In genomic region chr8:83771791-83772190, GRCm38 (mm10) we compare ENCODE assay signal across 19 mouse cellular contexts. TPM values are rescaled to one million over a fixed set of nuclear protein-coding genes. Genes with fewer than 3 reads are reported as not detected.
A peak's percentile ranks its signal among the peaks of the same experiment; 100 is the strongest.
DNase-seq lines count a peak whose midpoint lies in the region; TF ChIP-seq lines count a peak whose summit lies in the region.
"Had no signal": no experiment of that assay in that cellular context is flagged by ENCODE, and none has a peak within 500 bp of the region (broad histone marks: within the 10 kb centered on the region; RNA-seq: fewer than 3 reads in every experiment).

No protein-coding gene starts in this region.

- H3K4me3 ChIP-seq in spleen, adult 2 months (ENCODE audit: extremely low read depth, insufficient read depth, insufficient read length), result no peak overlapping the region
- no peak overlapping the region for H3K4me3 ChIP-seq in MEL (ENCODE audit: control insufficient read depth in 1 of 2, insufficient read depth in 1 of 2, low read depth in 2 of 2, low read length in 2 of 2)

- no peaks in the 10 kb centered on the region; the same call in 1 of the 2 replicates for H3K79me2 ChIP-seq in MEL (ENCODE audit: control insufficient read depth, insufficient read depth, low read length, poor library complexity)

- WGBS in spleen, adult 2 months, result 56% methylated on average over 4 of the region's 4 CpGs

- no peaks in the 10 kb centered on the region for H3K9me3 ChIP-seq in MEL (replicated peaks; ENCODE audit: insufficient read depth, low read length)
- H3K9me3 ChIP-seq: embryonic facial prominence, embryonic 13.5 days; hindbrain, embryonic 13.5 days; intestine, embryonic 15.5 days had no signal

- TF ChIP-seq POLR2A in spleen, adult 2 months (IDR thresholded peaks at IDR 0.05; ENCODE audit: low read depth, low read length), result no peak
- no peak for TF ChIP-seq POLR2A in MEL (IDR thresholded peaks at IDR 0.05; ENCODE audit: control insufficient read depth in 1 of 2, insufficient read depth in 1 of 2, low read depth in 1 of 2, low read length in 2 of 2, poor library complexity in 1 of 2)

- no peak for TF ChIP-seq EP300 in MEL (IDR thresholded peaks at IDR 0.05; ENCODE audit: low read depth in 1 of 2, low read length in 2 of 2)

- no peaks in the 10 kb centered on the region for H3K27me3 ChIP-seq in spleen, adult 2 months (ENCODE audit: control insufficient read depth, insufficient read depth, low read length)
- H3K27me3 ChIP-seq in MEL (ENCODE audit: control insufficient read depth in 1 of 2, insufficient read depth in 2 of 2, low read length in 2 of 2), result no peaks in the 10 kb centered on the region
- H3K27me3 ChIP-seq: CH12.LX; intestine, embryonic 15.5 days had no signal

- peaks cover 25% of the 10 kb centered on the region; the same call in 1 of the 2 replicates for H3K4me1 ChIP-seq in spleen, adult 2 months (ENCODE audit: control insufficient read depth, insufficient read depth, insufficient read length)
- peaks cover 23 to 56% of the 10 kb centered on the region in 2 experiments for H3K4me1 ChIP-seq in MEL (ENCODE audit: control insufficient read depth in 1 of 2, insufficient read depth in 2 of 2, low read length in 2 of 2)

- H3K9ac ChIP-seq in MEL (ENCODE audit: control insufficient read depth, low read depth, low read length, poor library complexity, severe bottlenecking), result peak overlapping the region; percentile 27; the same call in 1 of the 2 replicates
- H3K9ac ChIP-seq: intestine, embryonic 15.5 days had no signal

- H3K27ac ChIP-seq in spleen, adult 2 months (ENCODE audit: insufficient read depth, low read length), result 0 out of 2 replicates have a peak overlapping the region, but pooled peaks have one; percentile 23
- H3K27ac ChIP-seq in MEL (ENCODE audit: control insufficient read depth, low read depth, low read length), result peak overlapping the region; percentile 98
- H3K27ac ChIP-seq: embryonic facial prominence, embryonic 13.5 days; forebrain, embryonic 12.5 days; hindbrain, embryonic 13.5 days; intestine, embryonic 15.5 days had no signal

- TF ChIP-seq CTCF in spleen, adult 2 months (IDR thresholded peaks at IDR 0.05; ENCODE audit: extremely low read depth, insufficient read depth, insufficient read length, insufficient replicate concordance), result no peak
- no peak for TF ChIP-seq CTCF in MEL (IDR thresholded peaks at IDR 0.05 in 2 of 3, conservative IDR thresholded peaks at IDR 0.05 in 1 of 3; ENCODE audit: control insufficient read depth in 1 of 3, insufficient read depth in 1 of 3, low read depth in 2 of 3, low read length in 3 of 3, poor library complexity in 1 of 3, severe bottlenecking in 1 of 3)

- no peak for TF ChIP-seq RAD21 in MEL (IDR thresholded peaks at IDR 0.05; ENCODE audit: low read depth, low read length)

- no peaks in the 10 kb centered on the region for H3K36me3 ChIP-seq in spleen, adult 2 months (ENCODE audit: control insufficient read depth, insufficient read depth, low read length)
- H3K36me3 ChIP-seq in MEL (ENCODE audit: control insufficient read depth in 1 of 2, insufficient read depth in 2 of 2, low read length in 2 of 2), result peaks cover 0 to 38% of the 10 kb centered on the region in 2 experiments; a peak in 2 of 4 replicates
- H3K36me3 ChIP-seq: embryonic facial prominence, embryonic 13.5 days; forebrain, embryonic 12.5 days; hindbrain, embryonic 13.5 days; intestine, embryonic 15.5 days had no signal

- no peak for DNase-seq in spleen, adult 2 months (ENCODE audit: low read depth in 1 of 2, low spot score in 2 of 2)
- DNase-seq in spleen, postnatal 36 days (ENCODE audit: low spot score in 2 of 2), result no peak
- peak; percentile 42 for DNase-seq in MEL (ENCODE audit: low read depth, low spot score)
- DNase-seq in induced T-regulatory cell, adult 2 months (ENCODE audit: low read depth), result peak; percentile 57
- no peak for DNase-seq in adrenal gland, adult (ENCODE audit: inconsistent age in 2 of 2, low spot score in 1 of 2)
- DNase-seq in right cerebral cortex, postnatal 10 days (ENCODE audit: low spot score in 2 of 2), result no peak
- DNase-seq: adrenal gland, adult 2 months; adrenal gland, postnatal 25 days; cerebellum, adult 18-20 months; cerebellum, adult 9-11 months; cerebellum, postnatal 36 days; gastrocnemius, postnatal 25 days; heart, adult 11 months; heart, postnatal 10 days had no signal

TF ChIP-seq in MEL, 35 proteins besides CTCF, POLR2A, EP300 and RAD21:
- TF ChIP-seq JUND (IDR thresholded peaks at IDR 0.05; ENCODE audit: low read depth, low read length) (no peak), ZMIZ1 (IDR thresholded peaks at IDR 0.05; ENCODE audit: low read depth, low read length) (no peak), USF1 (IDR thresholded peaks at IDR 0.05; ENCODE audit: low read depth, low read length) (no peak), ETS1 (IDR thresholded peaks at IDR 0.05; ENCODE audit: low read depth, low read length) (no peak), ELF1 (IDR thresholded peaks at IDR 0.05; ENCODE audit: low read depth, low read length) (no peak), GATA1 (IDR thresholded peaks at IDR 0.05; ENCODE audit: low read depth, low read length) (no peak), MEF2A (IDR thresholded peaks at IDR 0.05; ENCODE audit: extremely low read depth, insufficient replicate concordance, low read depth, low read length, poor library complexity, severe bottlenecking) (no peak), UBTF (IDR thresholded peaks at IDR 0.05; ENCODE audit: borderline replicate concordance, insufficient read depth, low read depth, low read length) (no peak), BHLHE40 (IDR thresholded peaks at IDR 0.05; ENCODE audit: borderline replicate concordance, low read depth, low read length) (no peak)

RNA-seq across cellular contexts. Expression of gene Adgre5, which starts 30.7 kb away (rescaled TPM):
- 232 and 275 TPM in 2 replicates for polyA plus RNA-seq in spleen, adult 2 months (2012; rRNA removed)
- 16.1 and 18.5 TPM in 2 replicates for total RNA-seq in MEL (2012; rRNA removed)
- 10 to 100 TPM in 1 of 2 experiments, not detected in 1; 21.4 TPM for polyA plus RNA-seq in MEL (2012; ENCODE audit: insufficient read depth in 1 of 2, insufficient read length in 2 of 2, low read depth in 1 of 2, low replicate concordance in 2 of 2, missing spikeins in 1 of 2)

RNA-seq across cellular contexts. Expression of gene Ddx39, which starts 56.8 kb away (rescaled TPM):
- 52.9 TPM in 2 replicates for polyA plus RNA-seq in spleen, adult 2 months (2012; rRNA removed)
- 279 and 361 TPM in 2 replicates for total RNA-seq in MEL (2012; rRNA removed)
- polyA plus RNA-seq in MEL (2012; ENCODE audit: insufficient read depth in 1 of 2, insufficient read length in 2 of 2, low read depth in 1 of 2, low replicate concordance in 2 of 2, missing spikeins in 1 of 2), result 100 to 1,000 TPM; 272 to 304 TPM

Comparison
In these comparisons a context has a peak if more than half of its experiments do, and no peak if none do; other contexts are left out.
1. DNase-seq: peak in MEL (single experiment) and induced T-regulatory cell, adult 2 months (single experiment); none in spleen, adult 2 months (0 of 2), spleen, postnatal 36 days (0 of 2), adrenal gland, adult (0 of 2) and right cerebral cortex, postnatal 10 days (0 of 2).